Mouse (Mus musculus) spleen, adult 2 months (tissue): ENCODE measurements around the gene Vps45.

Experiments used
- CTCF ChIP-seq: fragments of 200-500 bp; IDR thresholded peaks from 2 replicates; pipeline ENCODE4 v1.5.1; 2011; ENCODE audit warnings: mild to moderate bottlenecking, inconsistent platforms; ENCODE audit not compliant: insufficient read depth, insufficient read length, insufficient replicate concordance; ENCODE audit errors: extremely low read depth
- POLR2A ChIP-seq: fragments of 200-500 bp; IDR thresholded peaks from 2 replicates; pipeline ENCODE4 v1.6.1; 2011; ENCODE audit warnings: low read depth, low read length, inconsistent platforms

GRCm38 (mm10) chr3:95995802-95996428 lies 62.4 kb downstream of the Vps45 start, which contains the start of gene Plekho1:
- TF ChIP-seq CTCF (no peak; the same call in 1 of the 2 replicates), POLR2A (no peak; the same call in 1 of the 2 replicates)
